Mouse (Mus musculus) bone marrow, adult 2 months (tissue): Measurements from ENCODE around the gene Oas3.
A peak's percentile ranks its signal among the peaks of the same experiment; 100 is the strongest.

Experiments used
- CTCF ChIP-seq: fragments of 200-500 bp; IDR thresholded peaks from 2 replicates; pipeline ENCODE4 v1.5.1; 2011; ENCODE audit warnings: low read length, control low read depth; ENCODE audit not compliant: control insufficient read depth, insufficient read depth
- POLR2A ChIP-seq: fragments of 200-500 bp; IDR thresholded peaks from 2 replicates; pipeline ENCODE4 v1.6.1; 2011; ENCODE audit warnings: low read depth, mild to moderate bottlenecking, control low read depth, low read length, borderline replicate concordance; ENCODE audit not compliant: control insufficient read depth

- TF ChIP-seq CTCF (peak; percentile 63), POLR2A (no peak)
Observed at GRCm38 (mm10) chr5:120781646-120782045, 4.2 kb upstream of the Oas3 start.
